Mouse (Mus musculus) heart, adult 9 months (tissue): ENCODE measurements around the gene Lyar.

ENCODE experiments used
- DNase-seq, 2 experiments: peaks; one replicate each; pipeline ENCODE4 v3.0.0; 2022; ENCODE audit warnings: low spot score in 2 of 2

Lyar gene

DNA sequence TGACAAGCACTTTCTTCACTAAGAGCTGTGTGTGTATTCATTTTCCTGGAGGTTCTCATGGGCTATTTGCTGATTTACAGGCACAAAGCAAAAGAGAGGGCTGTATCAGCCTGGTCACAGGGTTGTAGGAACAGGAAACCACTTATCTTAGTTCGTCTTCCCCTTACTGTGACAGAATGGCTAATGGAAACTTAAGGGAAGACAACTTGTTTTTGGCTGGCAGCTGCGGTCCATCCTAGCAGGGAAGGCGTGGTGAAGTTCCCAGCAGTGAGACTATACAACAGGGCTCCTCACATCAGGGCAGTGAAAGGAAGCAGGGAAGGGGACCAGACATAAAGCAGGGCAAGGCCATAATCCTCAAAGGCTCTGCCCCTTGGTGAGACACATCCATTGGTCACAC lies 35.4 kb downstream of the Lyar start:
- peak in 1 of 2 experiments; percentile 8 for DNase-seq

GRCm38 (mm10) chr5:38256551-38256950 lies 36.3 kb downstream of the Lyar start:
- DNase-seq: no peak

- no peak for DNase-seq
Observed at GRCm38 (mm10) chr5:38258034-38258772, 37.9 kb downstream of the Lyar start.

- no peak for DNase-seq
Observed at GRCm38 (mm10) chr5:38258773-38259146, 38.5 kb downstream of the Lyar start.

DNA sequence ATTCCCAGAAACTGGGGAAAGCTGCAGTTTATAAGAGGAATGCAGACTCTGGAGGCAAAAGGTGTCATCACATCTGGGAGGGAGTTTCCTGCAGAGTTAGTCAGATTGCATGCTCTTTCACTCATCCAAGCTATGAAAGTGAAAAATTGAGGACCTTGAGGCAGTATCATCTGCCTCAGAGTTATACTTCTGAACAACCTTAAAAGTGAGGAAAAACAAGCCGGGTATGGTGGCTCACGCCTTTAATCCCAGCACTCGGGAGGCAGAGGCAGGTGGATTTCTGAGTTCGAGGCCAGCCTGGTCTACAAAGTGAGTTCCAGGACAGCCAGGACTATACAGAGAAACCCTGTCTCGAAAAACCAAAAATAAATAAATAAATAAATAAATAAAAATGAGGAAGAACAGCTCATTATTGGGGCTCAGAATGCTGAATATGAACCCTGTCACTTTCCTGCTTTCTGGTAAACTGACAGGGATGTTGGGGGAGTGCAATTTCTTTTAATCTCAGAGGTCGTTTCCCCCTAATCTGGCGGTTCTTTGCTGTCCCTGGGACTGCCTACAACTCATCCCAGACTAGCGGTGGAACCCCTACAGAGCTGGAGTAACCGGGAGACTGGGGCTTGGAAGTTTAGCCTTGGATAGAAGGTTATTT lies 39.3 kb downstream of the Lyar start:
- DNase-seq: no peak

DNA sequence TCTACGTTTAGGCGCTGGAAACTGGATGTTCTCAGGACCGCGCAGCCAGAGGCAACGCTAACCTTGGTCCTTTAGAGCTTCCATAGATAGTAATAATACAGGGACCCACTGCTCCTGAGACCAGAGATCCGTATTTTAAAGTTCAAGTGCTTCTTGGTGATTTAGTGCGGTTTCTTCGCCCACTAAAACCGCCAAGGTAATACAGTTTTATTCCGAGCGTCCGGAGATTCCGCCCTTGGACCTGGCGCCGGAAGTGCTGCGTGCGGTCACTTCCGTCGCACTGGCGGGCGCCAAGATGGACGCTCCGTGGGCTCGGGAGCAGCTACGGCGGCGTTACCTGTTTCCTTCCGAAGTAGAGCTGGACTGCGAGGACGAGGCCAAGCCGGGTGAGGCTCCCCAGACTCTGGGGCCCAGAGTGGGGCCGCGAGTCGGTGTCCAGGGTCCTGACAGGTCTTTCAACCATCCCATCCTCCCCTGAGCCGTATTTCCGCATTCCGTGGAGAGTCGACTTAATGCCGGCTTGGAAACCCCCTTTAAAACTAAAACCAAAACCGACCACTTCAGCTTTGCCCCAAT lies 39.9 kb downstream of the Lyar start, which contains the start of gene Tmem128:
Gene Tmem128 (plus strand): TSS at position 79 of the 576 bp plus-strand sequence.
- peak; percentile 61 to 65 for DNase-seq

DNA sequence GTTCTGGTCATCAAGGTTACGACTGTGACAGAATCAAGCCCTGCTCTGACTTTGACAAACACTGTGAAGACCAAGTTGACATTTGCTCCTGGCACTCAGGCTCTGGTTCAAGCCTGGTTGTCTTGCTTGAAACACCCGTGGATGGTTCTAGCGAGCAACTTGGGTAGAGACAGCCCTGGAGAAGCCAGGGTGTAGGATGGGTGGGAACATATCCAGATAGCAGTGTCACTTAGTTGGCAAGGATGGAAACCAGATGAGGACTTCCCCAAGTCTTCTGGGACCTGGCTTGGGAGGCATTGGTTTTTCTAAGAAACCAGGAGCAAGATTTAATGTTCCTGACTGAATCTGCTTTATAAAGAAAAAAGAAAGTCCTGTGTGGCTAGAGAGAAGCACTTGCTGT lies 50.7 kb downstream of the Lyar start:
- DNase-seq: no peak

- no peak for DNase-seq
Observed at GRCm38 (mm10) chr5:38273831-38274230, 53.6 kb downstream of the Lyar start.

DNA sequence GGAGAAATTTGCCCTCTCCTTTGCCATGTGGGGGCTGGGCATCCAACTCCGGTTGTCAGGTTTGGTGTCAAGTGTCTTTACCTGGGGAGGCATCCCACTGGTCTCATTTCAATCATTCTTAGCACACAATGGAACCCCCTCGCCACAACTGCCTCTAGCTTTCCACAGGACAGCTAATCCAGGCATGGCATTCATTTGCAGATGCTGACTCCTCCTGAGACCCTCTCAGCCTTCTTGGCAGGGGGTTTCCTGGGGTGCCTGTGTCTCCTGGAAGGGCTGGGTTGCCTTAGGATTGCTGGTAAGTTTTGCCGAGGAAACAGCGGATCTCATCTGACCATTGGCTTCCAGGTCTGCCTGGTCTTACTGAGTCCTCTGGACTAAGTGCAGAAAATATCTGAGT lies 55.5 kb downstream of the Lyar start, which contains the start of gene Otop1:
Gene Otop1 (plus strand): TSS at position 202 of the 400 bp plus-strand sequence.
- DNase-seq: no peak

- DNase-seq: no peak
Observed at GRCm38 (mm10) chr5:38276451-38276850, 56.2 kb downstream of the Lyar start.

DNA sequence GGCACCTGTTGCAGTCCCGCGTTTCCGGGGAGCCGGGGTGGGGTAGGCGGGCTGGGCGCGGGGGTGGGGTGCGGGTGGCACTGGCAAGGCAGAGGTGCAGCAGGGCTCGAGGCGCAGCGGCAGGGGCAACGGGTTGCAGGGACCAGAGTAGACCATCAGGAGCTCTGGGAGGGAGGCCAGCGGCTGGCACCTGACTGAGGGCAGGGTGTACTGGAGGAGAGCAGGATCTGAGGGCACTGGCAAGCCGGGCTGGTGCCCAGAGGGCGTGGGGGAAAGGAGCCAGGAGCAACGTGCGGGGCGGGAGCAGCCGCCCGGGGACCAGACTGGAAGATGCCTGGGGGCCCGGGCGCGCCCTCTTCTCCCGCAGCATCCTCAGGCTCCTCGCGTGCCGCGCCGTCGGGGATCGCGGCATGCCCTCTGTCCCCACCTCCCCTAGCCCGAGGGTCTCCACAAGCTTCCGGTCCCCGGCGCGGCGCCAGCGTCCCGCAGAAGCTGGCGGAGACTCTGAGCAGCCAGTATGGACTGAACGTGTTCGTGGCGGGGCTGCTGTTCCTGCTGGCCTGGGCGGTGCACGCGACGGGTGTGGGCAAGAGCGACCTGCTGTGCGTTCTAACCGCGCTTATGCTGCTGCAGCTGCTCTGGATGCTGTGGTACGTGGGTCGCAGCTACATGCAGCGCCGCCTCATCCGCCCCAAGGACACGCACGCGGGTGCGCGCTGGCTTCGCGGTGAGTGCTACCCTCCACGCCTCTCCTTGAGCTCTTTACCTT lies 57.0 kb downstream of the Lyar start:
- no peak for DNase-seq

GRCm38 (mm10) chr5:38277936-38278600 lies 57.8 kb downstream of the Lyar start:
- no peak for DNase-seq

DNA sequence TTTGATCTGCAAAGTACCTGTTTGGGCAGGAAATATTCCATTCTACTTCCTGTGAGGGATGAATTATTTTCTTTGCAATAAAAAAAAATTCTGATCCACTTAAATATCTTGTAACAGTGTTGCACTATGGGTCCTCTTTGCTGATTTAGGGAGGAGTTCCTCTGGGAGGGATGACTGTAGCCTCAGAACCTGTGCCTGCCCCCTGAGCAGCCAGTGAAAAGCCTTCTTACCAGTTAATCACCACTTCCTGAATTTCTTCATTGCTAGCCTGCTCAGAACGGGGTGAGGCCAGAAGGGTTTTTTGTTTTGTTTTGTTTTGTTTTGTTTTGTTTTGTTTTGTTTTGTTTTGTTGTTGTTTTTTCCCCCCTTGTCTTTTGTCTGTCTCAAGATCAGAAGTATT lies 59.8 kb downstream of the Lyar start:
- DNase-seq: no peak
